Mouse (Mus musculus) layer of hippocampus, adult 11-12 months (tissue): ENCODE results near the gene Keap1.
"Not testable (repeated sequence)": the region's sequence is repeated elsewhere in the genome, so short reads cannot be mapped to it uniquely, and the experiment has no call there.

ENCODE experiments used
- DNase-seq: peaks from one replicate; pipeline ENCODE4 v3.0.0; 2022; ENCODE audit warnings: low spot score

The Keap1 gene

GRCm38 (mm10) chr9:21261831-21262230 is 22.7 kb upstream of the Keap1 start:
- DNase-seq = no peak

DNA sequence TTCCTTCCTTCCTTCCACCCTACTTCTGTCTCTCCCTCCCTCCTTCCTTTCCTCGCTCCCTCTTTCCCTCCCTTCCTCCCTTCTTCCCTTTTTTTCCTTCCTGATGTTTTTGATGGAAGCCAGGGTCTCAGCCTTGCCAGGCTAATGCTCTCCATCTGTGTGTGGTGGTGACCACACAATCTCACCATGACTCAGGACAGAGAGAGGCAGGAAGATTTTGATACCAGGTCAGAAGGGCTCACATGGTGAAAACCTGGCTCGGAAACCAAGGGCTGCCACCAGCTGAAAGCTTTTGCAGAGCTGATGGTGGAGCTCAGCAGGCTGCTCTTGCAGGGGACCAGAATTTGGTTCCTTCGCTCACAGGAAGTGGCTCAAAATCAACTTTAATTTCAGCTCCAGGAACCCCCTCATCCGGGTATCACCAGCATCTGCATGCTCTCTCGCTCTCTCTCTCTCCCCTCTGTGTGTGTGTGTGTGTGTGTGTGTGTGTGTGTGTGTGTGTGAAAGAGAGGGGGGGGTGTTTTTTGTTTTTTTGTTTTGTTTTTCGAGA is 21.4 kb upstream of the Keap1 start:
- no peak for DNase-seq

- not testable (repeated sequence) for DNase-seq
Observed at GRCm38 (mm10) chr9:21256349-21256748, 17.2 kb upstream of the Keap1 start.

GRCm38 (mm10) chr9:21254690-21255089 is 15.5 kb upstream of the Keap1 start:
- DNase-seq = no peak

- DNase-seq = no peak
Observed at GRCm38 (mm10) chr9:21251116-21251735, 12.1 kb upstream of the Keap1 start.

DNA sequence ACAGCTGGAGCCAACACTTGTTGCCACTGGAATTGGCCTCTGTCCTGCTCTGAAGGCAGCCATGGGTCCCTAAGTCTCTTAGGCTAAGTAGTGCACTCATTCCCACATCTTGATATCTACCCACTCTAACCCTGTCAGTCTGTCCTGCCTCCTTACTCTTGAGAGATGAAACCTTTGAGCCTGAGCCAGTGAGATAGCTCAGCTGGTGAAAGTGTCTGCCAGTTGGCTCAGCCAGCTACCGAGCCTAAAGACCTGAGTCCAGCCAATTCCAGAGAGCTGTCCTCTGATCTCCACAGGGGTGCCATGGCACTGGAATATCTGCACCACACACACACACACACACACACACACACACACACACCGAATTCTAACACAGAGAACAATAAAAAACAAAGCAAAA is 11.3 kb upstream of the Keap1 start:
- DNase-seq = no peak

DNA sequence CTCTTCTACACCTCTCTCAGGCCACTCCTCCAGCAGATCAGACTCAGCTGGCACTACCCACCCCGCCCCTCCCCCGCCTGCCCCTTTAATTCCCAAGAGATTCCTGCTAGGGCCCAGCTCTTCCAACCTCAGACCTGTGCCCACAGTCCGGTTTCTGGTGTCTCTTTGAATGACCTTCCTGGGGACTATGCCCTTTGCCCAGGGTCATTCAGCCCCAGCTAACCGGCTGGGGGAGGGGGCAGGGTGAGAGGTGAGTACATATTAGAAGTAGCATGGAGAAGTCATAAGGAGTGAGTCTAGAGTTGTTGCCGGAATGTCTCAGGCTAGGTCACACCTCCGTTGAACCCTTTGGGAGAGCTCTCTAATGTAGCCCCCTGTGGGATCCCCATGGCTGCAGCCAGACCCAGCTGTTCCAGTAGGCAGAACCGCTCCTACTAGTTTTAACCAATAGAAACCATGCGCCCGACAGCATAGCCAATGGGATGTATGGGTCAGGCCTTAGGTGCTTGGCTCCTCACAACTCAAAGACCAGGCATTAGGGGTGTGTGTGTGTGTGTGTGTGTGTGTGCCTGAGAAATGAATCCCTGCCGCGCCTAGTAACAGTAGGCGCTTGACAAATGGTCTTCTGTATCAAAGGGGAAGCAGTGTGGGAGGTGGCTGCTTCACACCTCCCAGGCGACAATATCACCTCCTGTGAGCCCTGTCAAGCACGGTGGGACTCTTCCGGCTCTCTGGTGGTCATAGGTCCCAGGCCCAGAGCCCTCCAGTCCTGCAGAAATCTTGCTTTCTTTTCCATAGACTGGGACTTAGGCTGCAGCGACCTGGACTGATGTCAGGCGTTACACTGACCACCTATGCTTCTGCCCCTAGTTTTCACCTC is 10.7 kb upstream of the Keap1 start:
- DNase-seq = no peak

- peak; percentile 68 for DNase-seq
Observed at GRCm38 (mm10) chr9:21248326-21248725, 9.2 kb upstream of the Keap1 start, which contains the start of gene S1pr5. Gene S1pr5, minus strand, starts transcription at chr9:21248443.

DNA sequence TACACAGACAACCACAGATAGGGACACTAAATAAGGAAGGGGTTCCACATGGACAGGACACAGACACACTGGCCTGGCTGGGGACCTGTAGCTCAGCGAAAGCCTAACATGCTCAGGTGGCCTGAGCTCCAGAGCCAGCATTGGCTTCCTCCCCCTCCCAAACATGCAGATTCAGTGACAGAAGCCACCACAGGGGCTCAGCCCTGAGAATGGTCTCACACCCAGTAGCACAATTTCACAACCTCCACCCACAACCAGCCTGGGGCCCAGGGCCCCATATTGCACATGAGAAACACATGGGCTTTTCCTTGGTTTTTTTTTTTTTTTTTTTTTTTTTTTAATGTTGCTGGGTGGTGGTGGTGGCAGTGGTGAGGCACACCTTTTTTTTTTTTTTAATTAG is 7.2 kb upstream of the Keap1 start:
- DNase-seq = no peak

DNA sequence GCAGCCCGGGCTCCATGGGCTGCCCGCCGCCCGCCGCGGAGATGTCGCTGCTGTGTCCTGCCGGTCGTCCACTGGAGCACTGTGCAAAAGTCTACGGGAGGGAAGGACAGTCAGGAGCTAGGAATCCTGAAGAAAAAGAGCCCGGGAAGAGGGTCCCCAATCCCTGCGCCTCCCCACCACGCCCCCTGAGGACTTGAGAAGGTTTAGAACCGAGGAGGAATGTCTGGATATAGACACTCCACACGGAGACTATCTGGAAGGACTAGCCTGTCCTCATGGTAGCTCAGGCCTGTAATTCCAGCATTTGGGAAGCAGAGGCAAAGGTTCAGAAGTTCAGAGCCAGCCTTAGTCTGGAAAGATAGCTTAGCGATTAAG is 5.9 kb upstream of the Keap1 start:
- no peak for DNase-seq

DNA sequence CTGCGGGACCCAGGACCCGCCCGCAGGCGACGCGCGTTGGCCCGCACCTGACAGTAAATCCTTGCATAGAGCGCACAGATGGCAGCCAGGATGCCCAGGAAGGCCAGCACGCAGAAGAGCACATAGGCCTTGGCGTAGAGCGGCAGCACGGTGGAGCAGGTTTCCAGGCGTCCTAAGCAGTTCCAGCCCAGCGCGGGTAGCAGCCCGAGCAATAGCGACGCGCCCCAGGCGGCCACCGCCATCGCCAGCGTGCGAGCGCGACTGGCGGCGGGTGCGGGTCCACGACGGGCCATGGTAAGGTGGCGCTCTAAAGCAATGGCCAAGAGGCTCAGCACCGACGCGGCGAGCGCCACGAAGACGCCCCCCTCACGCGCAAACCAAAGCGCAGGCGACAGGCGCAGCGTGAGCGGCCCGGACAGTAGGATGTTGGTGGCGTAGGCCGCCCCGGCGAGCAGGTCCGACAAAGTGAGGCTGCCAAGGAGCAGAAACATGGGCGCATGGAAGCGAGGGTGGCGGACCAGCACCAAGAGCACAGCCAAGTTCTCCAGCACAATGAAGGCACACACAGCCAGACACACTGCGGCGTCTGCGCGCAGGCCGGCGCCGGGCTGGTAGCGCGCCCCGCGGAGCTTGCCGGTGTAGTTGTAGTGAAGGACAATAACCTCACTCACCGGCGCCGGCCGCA is 5.4 kb upstream of the Keap1 start:
- peak; percentile 35 for DNase-seq

DNA sequence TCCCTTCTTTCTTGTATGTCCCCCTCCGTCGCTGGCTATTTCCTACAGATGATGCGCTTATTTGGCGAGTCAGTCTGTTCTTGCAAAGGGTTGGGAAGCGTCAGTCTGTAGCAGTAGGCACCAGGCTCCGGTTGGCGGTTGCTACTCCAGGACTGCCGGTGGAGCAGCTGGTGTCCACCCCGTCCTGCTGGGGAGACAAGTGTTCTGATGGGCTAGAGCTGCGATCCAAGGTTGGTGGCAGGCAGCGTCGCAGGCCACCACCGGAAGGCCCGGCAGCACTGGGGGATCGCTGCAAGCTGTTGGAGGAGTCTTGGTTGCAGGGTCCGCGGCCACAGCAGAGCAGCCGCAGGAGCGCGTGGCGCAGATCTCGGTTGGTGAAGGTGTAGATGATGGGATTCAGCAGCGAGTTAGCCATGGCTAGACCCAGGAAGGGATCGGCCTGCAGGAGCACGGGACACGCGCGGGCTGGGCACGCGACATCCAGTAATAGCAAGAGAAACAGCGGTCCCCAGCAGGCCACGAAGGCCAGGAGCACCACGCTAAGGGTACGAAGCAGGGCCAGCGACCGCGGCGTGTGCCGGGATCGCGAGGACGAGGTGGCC is 4.8 kb upstream of the Keap1 start:
- DNase-seq = no peak

DNA sequence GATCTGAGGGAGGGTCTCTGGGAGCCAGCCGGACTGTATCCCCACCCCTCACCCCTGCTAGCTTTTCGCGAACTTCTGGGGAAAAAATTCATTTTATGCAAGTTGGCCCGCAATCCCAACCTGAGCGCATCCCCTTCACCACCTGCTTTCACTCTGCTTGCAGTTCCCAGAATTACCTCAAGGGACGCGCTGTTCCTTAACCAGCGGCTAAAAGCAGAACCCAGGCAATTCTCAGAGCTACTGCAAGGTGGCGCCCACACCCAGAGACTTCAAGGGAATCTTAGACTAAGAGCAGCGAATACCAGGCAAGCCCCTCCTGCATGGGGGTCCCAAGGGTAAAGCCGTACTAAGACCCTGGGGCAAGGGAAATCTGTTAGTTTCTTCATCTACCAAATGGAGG is 2.2 kb upstream of the Keap1 start:
- DNase-seq = peak; percentile 88

DNA sequence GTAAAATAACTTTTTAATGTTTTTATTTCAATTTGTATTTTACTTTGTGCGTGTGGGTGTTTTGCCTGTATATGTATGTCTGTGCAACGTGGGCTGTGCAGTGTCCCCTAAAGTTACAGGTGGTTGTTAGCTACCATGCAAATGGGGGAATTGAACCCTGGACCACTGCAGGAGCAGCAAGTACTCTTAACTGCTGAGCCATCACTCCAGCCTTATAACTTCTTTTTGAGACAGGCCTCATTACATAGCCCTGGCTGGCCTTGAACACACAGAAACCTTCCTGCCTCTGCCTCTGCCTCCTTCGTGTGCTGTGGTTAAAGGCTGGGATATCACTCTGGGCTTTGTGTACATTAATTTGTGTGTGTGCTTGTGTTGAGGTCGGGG is 296 bp upstream of the Keap1 start:
- no peak for DNase-seq

- no peak for DNase-seq
Observed at GRCm38 (mm10) chr9:21238004-21238732, 993 bp downstream of the Keap1 start.

DNA sequence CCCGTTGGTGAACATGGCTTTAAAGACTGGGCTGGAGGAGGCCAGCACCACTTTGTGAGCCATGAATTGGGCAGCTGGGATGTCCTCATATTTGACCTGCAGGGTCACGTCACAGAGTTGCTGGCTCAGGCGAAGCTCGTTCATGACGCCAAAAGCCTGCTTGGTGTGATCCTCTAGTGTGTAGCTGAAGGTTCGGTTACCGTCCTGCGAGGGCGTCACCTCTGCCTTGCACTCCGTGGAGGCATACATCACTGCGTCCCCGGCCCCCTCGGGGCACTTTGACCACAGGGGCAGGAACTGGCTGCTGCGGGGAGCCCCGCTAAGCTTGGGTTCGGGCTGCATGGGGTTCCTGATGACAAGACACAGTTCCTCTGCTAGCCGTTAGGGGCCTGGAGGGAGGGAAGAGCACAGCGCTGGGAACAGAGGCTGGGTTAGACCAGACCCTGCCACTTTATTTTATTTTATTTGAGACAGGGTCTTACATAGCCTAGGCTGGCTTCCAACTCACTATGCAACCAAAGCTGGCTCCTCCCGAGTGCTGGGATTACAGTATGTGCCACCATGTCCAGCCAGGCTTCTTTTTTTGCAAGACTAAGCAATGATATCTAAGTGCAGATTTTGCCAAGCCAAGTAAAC is 1.7 kb downstream of the Keap1 start:
- DNase-seq = no peak

DNA sequence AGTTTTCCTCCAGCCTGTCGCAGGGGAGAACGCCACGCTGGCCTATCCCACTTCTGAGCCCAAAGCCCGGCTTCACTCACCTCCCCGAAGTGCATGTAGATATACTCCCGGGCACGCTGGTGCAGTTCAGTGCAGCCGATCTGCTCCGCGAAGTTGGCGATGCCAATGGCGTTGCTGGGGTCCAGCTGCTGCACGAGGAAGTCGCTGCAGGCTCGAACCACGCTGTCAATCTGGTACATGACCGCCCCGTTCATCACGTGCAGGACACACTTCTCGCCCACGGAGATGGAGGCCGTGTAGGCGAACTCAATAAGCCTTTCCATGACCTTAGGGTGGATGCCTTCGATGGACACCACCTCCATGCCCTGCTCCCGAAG is 2.2 kb downstream of the Keap1 start:
- no peak for DNase-seq

DNA sequence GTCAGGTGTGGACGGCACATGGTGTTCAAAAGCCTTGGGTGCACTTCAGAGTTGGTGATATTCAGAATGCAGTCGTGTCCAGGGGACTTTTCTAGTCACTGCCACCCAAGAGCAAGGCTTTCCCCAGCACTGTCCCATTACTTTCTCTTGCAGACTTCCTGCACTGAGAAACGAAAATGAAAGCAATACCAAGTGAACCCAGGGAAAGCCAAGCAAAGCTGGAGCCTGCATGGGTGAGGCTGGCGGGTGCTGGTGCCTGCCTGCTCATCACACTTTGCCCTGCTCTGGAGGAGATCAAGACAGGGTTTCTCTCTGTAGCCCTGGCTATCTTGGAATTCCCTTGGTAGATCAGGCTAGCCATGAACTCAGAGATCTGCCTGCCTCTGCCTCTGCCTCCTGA is 3.8 kb downstream of the Keap1 start:
- no peak for DNase-seq

DNA sequence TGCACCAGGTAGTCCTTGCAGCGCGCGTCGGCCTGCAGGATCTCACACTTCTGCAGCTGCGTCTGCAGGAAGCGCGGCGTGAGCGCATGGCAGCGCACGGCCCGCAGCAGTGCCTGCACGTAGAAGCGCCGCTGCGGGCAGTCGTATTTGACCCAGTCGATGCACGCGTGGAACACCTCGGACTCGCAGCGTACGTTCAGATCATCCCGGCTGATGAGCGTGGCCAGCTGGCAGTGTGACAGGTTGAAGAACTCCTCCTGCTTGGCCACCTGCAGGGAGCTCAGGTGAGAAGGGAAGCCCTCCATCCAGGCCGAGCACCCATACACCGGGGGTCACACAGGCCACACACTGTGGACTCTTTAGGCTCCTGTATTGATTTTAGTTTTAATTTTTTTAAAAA is 5.4 kb downstream of the Keap1 start:
- DNase-seq = no peak

DNA sequence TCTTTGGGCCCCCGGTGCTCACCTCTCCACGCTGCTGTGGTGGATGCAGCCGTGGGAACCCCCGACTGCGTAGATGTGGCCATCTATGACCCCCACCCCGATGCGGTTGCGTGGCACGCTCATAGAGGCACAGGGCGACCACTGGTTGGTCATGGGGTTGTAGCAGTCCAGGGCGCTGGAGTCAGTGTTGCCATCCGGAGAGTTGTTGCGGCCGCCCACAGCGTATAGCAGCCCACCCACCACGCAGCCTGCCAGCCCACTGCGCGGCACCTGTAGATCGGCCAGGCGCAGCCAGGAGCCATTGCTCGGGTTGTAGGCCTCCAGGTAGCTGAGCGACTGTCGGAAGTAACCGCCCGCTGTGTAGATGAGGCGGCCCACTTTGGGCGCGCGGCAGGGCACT is 5.8 kb downstream of the Keap1 start:
- no peak for DNase-seq

DNA sequence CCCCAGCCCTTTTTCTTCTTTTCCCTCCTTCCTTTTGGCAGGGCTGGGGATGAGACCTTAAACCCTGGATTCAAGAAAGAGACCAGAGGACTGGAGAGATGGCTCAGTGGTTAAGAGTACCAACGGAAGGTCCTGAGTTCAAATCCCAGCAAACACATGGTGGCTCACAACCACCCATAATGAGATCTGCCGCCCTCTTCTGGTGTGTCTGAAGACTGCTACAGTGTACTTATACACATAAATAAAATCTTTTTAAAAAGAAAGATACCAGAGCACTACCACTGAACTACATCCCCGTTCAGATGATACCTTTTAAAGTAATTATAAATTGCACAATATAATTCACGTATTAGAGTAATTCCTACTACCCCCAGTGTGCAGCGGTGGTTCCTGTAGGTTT is 6.3 kb downstream of the Keap1 start:
- DNase-seq = no peak
